Mouse (Mus musculus) bone marrow, adult 2 months (tissue): ENCODE measurements at regions not wholly inside any gene's neighbourhood (a gene's known extent, or its start where the extent isn't known, plus 50 kb on each side); places are given as distances from the start of the nearest gene placed in this dataset.

Source experiments
- CTCF ChIP-seq: fragments of 200-500 bp; IDR thresholded peaks from 2 replicates; pipeline ENCODE4 v1.5.1; 2011; ENCODE audit warnings: low read length, control low read depth; ENCODE audit not compliant: control insufficient read depth, insufficient read depth
- POLR2A ChIP-seq: fragments of 200-500 bp; IDR thresholded peaks from 2 replicates; pipeline ENCODE4 v1.6.1; 2011; ENCODE audit warnings: low read depth, mild to moderate bottlenecking, control low read depth, low read length, borderline replicate concordance; ENCODE audit not compliant: control insufficient read depth

DNA sequence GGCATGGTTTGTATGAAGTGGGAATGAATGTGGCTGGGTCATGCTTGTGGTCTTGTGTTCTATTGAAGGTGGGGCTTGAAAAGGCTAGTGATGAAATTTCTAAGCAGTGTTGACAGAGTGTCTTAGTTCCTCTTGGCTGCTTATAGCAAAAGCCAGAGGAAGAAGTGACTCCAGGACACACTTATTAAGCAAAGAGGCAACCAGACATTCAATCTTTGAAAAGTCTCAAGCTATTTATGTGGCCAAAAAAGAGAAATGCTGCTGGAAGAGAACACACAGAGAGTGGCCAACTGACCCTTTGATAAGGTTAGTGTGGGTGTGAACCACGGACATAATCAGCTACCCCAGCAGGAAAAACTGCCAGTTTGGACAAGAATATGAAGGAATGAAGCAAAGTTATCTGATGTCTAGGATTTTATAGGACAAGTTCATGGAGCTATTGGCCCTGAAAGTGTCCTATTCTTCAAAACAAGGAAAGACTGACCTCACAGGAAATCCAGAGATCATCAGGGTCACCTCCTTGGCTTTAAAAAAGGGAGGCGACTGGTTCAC, 104.4 kb upstream of the Nxt1 start:
- TF ChIP-seq POLR2A: no peak
- no peak for TF ChIP-seq CTCF
